Mouse (Mus musculus) forebrain, embryonic 11.5 days (tissue): ENCODE data around the gene Rpia. TPM values are rescaled to one million over a fixed set of nuclear protein-coding genes. Genes with fewer than 3 reads are reported as not detected.
"Not testable (repeated sequence)": the region's sequence is repeated elsewhere in the genome, so short reads cannot be mapped to it uniquely, and the experiment has no call there.

ENCODE experiments used
- ATAC-seq: fragments of 200-750 bp; cut with Nextera tagmentation; replicated peaks from 2 replicates; pipeline ENCODE4 v1.8.0; 2017; ENCODE audit warnings: moderate TSS enrichment; ENCODE audit not compliant: low FRiP score
- DNase-seq: peaks from one replicate; pipeline ENCODE4 v3.0.0-alpha.2; 2017; ENCODE audit warnings: low spot score
- H3K27ac ChIP-seq: fragments of 300-500 bp; sonication (generic); 2 replicates; pipeline ENCODE4 v1.5.1; 2014; ENCODE audit warnings: low read depth, low read length
- H3K27me3 ChIP-seq: fragments of 300-500 bp; sonication (generic); 2 replicates; pipeline ENCODE4 v1.6.1; 2014; ENCODE audit warnings: mild to moderate bottlenecking, low read length, mixed read lengths; ENCODE audit not compliant: control insufficient read depth, insufficient read depth
- H3K36me3 ChIP-seq: fragments of 300-500 bp; sonication (generic); 2 replicates; pipeline ENCODE4 v1.6.1; 2014; ENCODE audit warnings: mild to moderate bottlenecking, low read length, moderate library complexity, mixed read lengths; ENCODE audit not compliant: control insufficient read depth, insufficient read depth
- H3K4me1 ChIP-seq: fragments of 300-500 bp; sonication (generic); replicated peaks from 2 replicates; pipeline ENCODE4 v1.6.1; 2014; ENCODE audit warnings: low read length, mixed read lengths; ENCODE audit not compliant: control insufficient read depth, insufficient read depth
- H3K4me2 ChIP-seq: fragments of 300-500 bp; sonication (generic); 2 replicates; pipeline ENCODE4 v1.6.1; 2014; ENCODE audit warnings: low read depth, mild to moderate bottlenecking, low read length, moderate library complexity, mixed read lengths; ENCODE audit not compliant: severe bottlenecking
- H3K4me3 ChIP-seq: fragments of 300-500 bp; sonication (generic); 2 replicates; pipeline ENCODE4 v1.5.1; 2014; ENCODE audit warnings: low read depth, low read length
- H3K9ac ChIP-seq: fragments of 300-500 bp; sonication (generic); 2 replicates; pipeline ENCODE4 v1.6.1; 2014; ENCODE audit warnings: low read length
- H3K9me3 ChIP-seq: fragments of 300-500 bp; sonication (generic); 2 replicates; pipeline ENCODE4 v1.6.1; 2016; ENCODE audit warnings: low read length, mixed read lengths; ENCODE audit not compliant: control insufficient read depth
- WGBS: fragments of 180-500 bp; shearing (Covaris S2); extraction: QIAGEN DNeasy Blood & Tissue Kit; methylation state at CpG from one replicate; pipeline ENCODE4 v1.1.7; 2014; 5-methylcytosine and 5-hydroxymethylcytosine counted together
- polyA plus RNA-seq: library from polyadenylated mRNA; unstranded; fragments of >200 nt; fragmentation: Nextera tagmentation; extraction: Ambion mirVana; gene quantifications from 2 replicates; pipeline ENCODE4 v1.2.1, GENCODE M21; 2014

Gene Rpia
- polyA plus RNA-seq, 1 experiment from 2014 or later = 3.3 TPM

GRCm38 (mm10) chr6:70824085-70824986 is 32.3 kb upstream of the Rpia start:
- no peak overlapping the region for H3K27ac ChIP-seq

GRCm38 (mm10) chr6:70823277-70823676 is 31.2 kb upstream of the Rpia start:
- 71% methylated on average over 4 of the region's 4 CpGs for WGBS
- H3K36me3 ChIP-seq, H3K9me3 ChIP-seq, H3K4me1 ChIP-seq, H3K27ac ChIP-seq, ATAC-seq, H3K27me3 ChIP-seq, H3K4me3 ChIP-seq, DNase-seq, H3K9ac ChIP-seq, H3K4me2 ChIP-seq: not testable (repeated sequence)

More at GRCm38 (mm10) chr6:70824085-70824986, 32.3 kb upstream of the Rpia start:
- peak; percentile 73 for DNase-seq
- Histone ChIP-seq H3K4me3 (peak overlapping the region; percentile 39), H3K4me2 (peak overlapping the region; percentile 64), H3K9me3 (no peaks in the 10 kb centered on the region), H3K4me1 (no peaks in the 10 kb centered on the region), H3K27me3 (no peaks in the 10 kb centered on the region), H3K9ac (peak overlapping the region; percentile 59), H3K36me3 (no peaks in the 10 kb centered on the region)
- peak; percentile 95 for ATAC-seq
- WGBS = 9% methylated on average over 23 of the region's 23 CpGs

GRCm38 (mm10) chr6:70822386-70822910 is 30.4 kb upstream of the Rpia start:
- H3K36me3 ChIP-seq = no peaks in the 10 kb centered on the region
- no peak overlapping the region for H3K27ac ChIP-seq
- H3K9me3 ChIP-seq = no peaks in the 10 kb centered on the region
- no peaks in the 10 kb centered on the region for H3K27me3 ChIP-seq
- no peaks in the 10 kb centered on the region for H3K4me1 ChIP-seq
- ATAC-seq (no peak), DNase-seq (no peak)
- no peak overlapping the region for H3K4me2 ChIP-seq
- WGBS = 74% methylated on average over 5 of the region's 5 CpGs
- H3K9ac ChIP-seq = no peak overlapping the region
- no peak overlapping the region for H3K4me3 ChIP-seq

GRCm38 (mm10) chr6:70821566-70821965 is 29.5 kb upstream of the Rpia start:
- no peaks in the 10 kb centered on the region for H3K4me1 ChIP-seq
- DNase-seq = no peak
- 64% methylated on average over 2 of the region's 2 CpGs for WGBS
- H3K9ac ChIP-seq = no peak overlapping the region
- no peak overlapping the region for H3K4me2 ChIP-seq
- H3K27me3 ChIP-seq = no peaks in the 10 kb centered on the region
- no peak overlapping the region for H3K27ac ChIP-seq
- H3K9me3 ChIP-seq = no peaks in the 10 kb centered on the region
- H3K4me3 ChIP-seq = no peak overlapping the region
- ATAC-seq = no peak
- no peaks in the 10 kb centered on the region for H3K36me3 ChIP-seq

- no peak overlapping the region for H3K4me2 ChIP-seq
- no peaks in the 10 kb centered on the region for H3K36me3 ChIP-seq
- no peaks in the 10 kb centered on the region for H3K4me1 ChIP-seq
- WGBS = 88% methylated on average over 8 of the region's 8 CpGs
- no peaks in the 10 kb centered on the region for H3K9me3 ChIP-seq
- no peaks in the 10 kb centered on the region for H3K27me3 ChIP-seq
- H3K4me3 ChIP-seq = no peak overlapping the region
- DNase-seq (no peak), ATAC-seq (no peak)
- H3K27ac ChIP-seq = no peak overlapping the region
- no peak overlapping the region for H3K9ac ChIP-seq
Observed at GRCm38 (mm10) chr6:70815471-70815870, 23.4 kb upstream of the Rpia start.

GRCm38 (mm10) chr6:70814629-70814950 is 22.6 kb upstream of the Rpia start:
- Histone ChIP-seq H3K36me3 (no peaks in the 10 kb centered on the region), H3K4me1 (no peaks in the 10 kb centered on the region), H3K27me3 (no peaks in the 10 kb centered on the region), H3K4me3 (no peak overlapping the region), H3K27ac (no peak overlapping the region), H3K9ac (no peak overlapping the region), H3K4me2 (no peak overlapping the region), H3K9me3 (no peaks in the 10 kb centered on the region)
- 90% methylated on average over 4 of the region's 4 CpGs for whole genome bisulfite sequencing
- ATAC-seq (no peak), DNase-seq (no peak)

- Histone ChIP-seq H3K4me2 (no peak overlapping the region), H3K9ac (no peak overlapping the region), H3K36me3 (no peaks in the 10 kb centered on the region), H3K4me1 (no peaks in the 10 kb centered on the region), H3K27me3 (no peaks in the 10 kb centered on the region), H3K4me3 (no peak overlapping the region), H3K27ac (no peak overlapping the region), H3K9me3 (no peaks in the 10 kb centered on the region)
- DNase-seq (no peak), ATAC-seq (no peak)
- WGBS = 91% methylated on average over 18 of the region's 18 CpGs
Observed at GRCm38 (mm10) chr6:70813921-70814628, 22.0 kb upstream of the Rpia start.

- Histone ChIP-seq H3K27ac (no peak overlapping the region), H3K9me3 (no peaks in the 10 kb centered on the region), H3K36me3 (no peaks in the 10 kb centered on the region), H3K27me3 (no peaks in the 10 kb centered on the region), H3K9ac (no peak overlapping the region), H3K4me2 (no peak overlapping the region), H3K4me3 (no peak overlapping the region), H3K4me1 (no peaks in the 10 kb centered on the region)
- ATAC-seq = no peak
- DNase-seq = no peak
- WGBS = 48% methylated on average over 4 of the region's 4 CpGs
Observed at GRCm38 (mm10) chr6:70812526-70812895, 20.5 kb upstream of the Rpia start.
